Mouse (Mus musculus): Measurements from ENCODE around the gene Gm10974.

DNA sequence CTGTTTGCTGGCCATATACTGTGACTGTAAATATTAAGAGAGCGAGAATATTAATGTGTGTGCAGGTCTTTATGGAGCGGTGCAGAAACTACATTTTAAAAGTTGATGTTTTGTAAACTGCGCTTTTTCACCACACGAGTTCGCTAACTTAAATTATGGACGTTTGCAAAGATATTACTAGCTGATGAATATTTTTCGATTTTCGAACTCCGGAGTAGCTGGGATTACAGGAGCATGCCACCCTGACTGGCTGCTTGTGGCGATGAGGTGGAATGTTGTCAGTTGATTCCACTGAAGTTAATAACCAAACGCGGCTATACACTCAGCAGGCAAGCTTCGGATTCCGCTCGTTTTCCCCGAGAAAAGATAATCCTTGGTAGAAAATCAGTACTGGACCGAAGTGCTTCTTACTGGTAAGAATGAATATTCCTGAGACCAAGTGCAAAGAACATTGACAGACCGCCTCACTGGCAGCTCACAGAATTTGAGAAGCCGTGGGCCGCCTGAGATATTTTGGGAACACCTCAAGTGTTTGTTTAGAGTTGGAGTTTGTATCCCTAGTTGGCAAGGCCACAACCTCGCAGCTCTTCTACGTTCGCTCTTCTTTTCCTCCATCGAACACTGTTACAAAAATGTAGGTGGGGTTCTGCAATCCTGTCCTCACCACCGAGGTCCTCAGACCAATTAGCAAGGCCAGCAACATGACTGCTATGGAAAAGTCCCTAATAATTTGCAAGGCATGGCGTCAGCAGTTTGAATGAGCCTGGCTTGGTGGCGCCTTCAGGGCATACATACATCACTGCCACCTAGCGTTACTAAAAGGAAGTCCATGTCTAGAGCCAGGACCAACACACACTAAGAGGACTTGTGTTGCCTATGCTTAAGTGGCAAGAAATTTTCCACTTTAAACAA is 23.2 kb downstream of the Gm10974 start:
- TF ChIP-seq POLR2A (IDR thresholded peaks at IDR 0.05; ENCODE audit: insufficient read depth, low read depth, low read length) (no peak), CTCF (IDR thresholded peaks at IDR 0.05; ENCODE audit: insufficient read depth, low read depth, low read length) (no peak)

All from olfactory bulb, adult 2 months (tissue).